Mouse (Mus musculus) frontal cortex, postnatal 10 days (tissue): ENCODE results near the gene Tdo2.

Source experiments
- DNase-seq, 2 experiments: peaks; one replicate each; pipeline ENCODE4 v3.0.0; 2022; ENCODE audit warnings: low spot score in 2 of 2, mixed read lengths in 1 of 2

Tdo2 gene

DNA sequence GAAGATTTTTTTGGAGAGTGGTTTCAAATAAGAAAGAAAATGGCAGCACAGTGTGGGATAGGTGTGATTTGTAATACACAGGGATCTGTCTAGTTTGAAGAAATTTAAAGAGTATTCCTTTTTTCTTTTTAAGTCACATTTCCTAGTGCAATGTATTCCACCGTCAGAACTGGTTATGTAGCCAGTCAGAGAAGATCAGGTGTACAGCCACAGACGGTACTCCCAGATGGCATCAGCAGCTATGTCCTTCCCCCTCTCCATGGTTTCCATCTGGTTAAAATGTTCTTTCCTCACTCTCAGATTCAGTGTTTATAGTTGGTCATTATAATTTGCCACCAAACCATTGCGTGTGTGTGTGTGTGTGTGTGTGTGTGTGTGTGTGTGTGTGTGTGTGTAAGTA is 32.9 kb downstream of the Tdo2 start:
- DNase-seq: no peak

DNA sequence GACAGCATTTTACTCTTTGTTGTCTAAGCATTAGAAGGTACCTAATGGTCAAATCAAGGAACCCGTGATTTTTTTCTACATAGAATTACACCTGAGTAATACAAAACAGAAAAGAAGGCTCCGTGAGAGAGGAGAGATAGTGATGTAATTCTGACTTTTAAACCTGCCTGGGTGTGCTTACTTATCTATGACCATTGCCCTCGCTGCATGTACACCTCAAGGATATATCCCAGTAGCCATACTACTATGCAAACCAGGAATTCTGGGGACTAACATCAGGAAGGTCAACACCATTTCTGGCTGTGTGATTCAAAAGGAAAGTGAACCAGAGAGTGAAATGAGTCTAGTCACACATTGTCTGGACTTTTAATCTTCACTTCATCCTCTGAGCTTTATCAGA is 33.7 kb downstream of the Tdo2 start:
- DNase-seq: no peak

DNA sequence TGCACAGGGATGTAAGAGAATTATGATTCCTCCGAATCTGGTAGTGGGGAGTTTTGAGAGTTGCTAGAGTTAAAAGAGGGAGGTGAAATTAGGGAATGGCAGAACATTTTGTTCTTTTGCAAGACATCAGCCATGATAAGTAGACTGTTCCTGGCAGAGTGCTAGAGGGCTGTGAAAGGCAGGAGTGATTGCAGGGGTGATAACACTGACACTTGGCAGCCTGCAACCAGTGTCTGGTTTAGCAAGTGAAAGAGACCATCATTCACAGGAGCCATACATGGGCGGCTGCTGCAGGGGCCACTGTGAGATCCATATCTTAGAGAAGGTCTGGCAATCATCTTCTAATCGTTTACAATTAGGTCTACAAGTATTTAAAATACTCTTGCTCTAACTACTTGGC is 37.1 kb downstream of the Tdo2 start:
- no peak for DNase-seq

DNA sequence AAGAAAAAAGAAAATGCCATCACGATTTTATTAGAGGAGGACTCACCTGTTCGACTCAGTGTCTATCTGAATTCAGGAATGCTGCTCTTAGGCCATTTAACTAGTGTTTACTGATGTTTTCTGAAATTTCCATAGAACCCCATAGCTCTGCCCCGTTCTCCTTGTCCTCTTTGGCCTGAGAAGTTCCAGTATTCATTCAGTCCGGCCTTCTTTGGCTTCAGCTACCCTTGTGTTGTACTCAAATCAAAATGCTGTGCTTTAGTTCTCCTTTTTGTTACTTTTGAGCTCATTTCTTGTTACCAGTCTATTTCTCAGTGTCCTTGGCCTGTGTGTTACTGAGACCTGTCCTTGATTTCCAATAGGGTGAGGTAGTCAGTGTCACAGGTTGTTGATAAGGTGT is 42.7 kb downstream of the Tdo2 start:
- DNase-seq: no peak

DNA sequence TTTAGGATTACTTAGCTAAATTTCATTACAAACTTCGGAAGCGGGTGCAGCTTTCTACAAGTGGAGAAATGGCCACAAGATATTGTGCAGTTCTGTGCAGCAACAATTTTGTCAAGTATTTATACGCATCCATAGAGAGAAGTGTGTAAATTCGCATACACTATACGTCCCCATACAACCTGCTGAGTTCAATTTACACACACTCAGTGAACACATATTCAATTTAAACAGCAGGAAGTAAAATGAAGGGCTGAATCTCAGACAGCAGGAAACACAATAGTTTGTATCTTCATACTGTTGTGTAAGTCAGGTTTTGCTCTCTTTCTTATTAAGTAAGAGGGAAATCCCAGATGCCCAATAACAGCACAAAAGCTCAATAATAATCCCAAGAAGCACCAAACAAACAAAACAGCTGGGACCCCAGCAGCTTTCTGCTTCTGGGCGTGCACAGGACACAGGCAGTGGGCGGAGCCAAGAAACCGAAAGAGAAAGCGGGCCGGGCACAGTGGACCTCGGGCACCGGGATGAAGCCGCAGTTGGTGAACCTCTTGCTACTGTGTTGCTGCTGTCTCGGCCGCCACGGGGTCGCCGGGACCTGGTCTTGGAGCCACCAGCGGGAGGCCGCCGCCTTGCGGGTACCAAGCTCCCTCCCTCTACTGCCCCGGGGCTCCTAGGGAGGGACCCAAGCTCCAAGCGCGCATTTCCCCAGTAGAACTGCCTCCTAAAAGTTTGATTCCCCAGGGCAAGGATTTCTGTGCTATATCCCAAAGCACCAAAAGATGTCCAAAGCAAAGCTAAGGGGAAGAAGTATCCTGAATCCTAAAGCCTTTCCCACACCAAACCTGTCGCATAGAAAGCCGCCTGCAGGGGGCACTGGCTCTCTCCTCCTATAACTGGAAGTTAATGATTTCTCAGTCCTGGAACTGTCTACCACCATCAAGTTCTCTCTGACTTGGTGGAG is 43.6 kb downstream of the Tdo2 start, which contains the start of gene Ctso:
Ctso (plus strand) TSS at position 461 of the 961 bp plus-strand sequence.
- peak; percentile 57 to 82 for DNase-seq

DNA sequence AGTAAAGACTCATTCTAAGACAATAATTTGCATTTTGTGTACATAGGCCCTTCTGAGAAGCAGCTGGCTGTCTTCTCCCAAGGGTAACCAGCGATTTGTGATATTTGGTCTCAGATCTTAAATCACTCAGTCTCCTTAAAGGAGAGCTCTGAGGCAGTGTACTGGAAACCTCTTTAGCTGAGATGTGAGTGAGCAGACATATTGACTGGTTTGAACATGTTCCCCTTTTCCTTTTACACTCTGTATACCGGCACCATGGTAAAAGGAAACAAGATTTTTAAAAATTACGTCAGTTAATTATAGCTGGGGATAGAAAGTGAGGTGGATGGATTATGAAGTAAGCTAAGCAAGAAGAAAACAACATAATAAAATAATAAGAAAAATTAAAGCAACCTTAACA is 44.3 kb downstream of the Tdo2 start:
- DNase-seq: no peak

DNA sequence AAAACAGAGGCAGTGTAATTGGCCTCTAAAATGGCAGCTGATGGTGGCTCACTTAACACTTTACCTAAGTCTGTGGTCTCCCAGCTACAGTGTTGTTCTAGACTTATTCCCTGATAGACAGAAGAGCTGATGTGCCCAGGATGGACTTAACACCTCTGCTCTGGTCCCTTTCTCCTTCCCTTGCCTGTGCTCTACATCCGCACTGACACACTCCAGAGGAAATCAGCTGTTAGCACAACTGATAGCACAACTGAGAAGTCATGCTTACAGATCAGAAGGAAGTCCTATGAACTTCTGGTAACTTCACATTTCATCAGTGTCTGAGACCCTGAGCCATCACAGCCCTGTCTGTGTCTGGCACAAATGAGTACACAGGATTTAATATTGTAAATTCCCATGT is 46.9 kb downstream of the Tdo2 start:
- no peak for DNase-seq

DNA sequence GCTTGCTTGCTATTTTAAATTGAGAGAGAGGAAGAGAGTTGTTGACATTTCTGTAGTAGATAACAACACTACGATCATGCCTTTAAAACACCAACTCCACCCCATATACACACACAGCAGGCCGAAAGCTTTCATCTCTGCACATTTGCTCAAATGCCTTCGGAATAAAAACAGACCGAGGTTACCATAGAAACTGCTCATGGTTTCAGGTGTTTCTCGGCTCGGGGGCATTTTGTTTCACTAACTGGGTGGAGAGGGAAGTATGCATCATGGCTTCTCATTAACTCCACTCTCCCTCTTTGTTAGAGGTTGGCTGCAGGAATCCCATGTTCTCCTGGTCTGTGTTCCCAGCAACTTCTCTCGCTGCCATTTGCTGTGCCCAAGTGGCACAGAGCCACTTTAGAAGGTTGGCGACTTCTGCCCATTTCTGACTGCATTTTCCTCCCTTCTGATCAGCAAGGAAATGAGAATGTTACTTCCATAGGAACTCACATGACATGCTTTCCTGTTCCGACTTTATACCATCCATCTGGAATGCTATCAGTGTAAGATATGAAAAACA is 49.2 kb downstream of the Tdo2 start:
- no peak for DNase-seq

DNA sequence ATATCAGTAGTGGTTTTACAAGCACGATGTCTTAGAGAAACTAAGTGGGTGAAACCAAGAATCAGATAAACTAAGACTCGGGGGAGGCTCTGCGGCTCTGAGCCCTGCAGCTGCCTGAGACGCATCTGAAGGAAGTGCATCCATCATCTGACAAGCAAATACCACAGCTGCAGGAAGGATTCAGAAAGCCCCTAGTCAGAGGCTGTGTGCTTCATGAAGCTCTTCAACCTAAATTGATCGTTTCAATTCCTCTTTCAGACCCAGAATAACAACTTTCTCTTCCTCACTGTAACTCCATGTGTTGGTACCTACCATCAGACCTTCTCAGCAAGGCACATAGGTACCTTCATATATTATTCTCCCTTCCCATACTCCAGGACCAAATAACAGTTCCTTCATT is 50.1 kb downstream of the Tdo2 start:
- DNase-seq: no peak

DNA sequence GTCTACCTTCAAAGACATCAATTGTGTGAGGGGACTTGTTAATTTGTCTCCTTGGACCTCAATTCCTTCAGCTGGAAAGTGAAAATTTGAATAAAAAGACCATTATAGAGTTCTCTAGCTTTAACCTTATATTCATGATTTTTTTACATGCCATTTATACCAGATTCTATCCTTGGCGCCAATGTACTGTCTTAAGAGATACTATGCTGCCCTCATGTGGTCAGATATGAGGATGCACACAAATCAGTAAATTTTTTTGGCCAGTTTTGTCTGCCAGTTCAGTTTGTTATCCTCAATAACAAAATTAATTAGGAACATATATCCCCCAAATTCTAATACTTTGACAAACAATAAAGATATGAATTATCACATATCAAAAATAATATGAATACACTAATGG is 51.1 kb downstream of the Tdo2 start:
- DNase-seq: peak in 1 of 2 experiments; percentile 42

DNA sequence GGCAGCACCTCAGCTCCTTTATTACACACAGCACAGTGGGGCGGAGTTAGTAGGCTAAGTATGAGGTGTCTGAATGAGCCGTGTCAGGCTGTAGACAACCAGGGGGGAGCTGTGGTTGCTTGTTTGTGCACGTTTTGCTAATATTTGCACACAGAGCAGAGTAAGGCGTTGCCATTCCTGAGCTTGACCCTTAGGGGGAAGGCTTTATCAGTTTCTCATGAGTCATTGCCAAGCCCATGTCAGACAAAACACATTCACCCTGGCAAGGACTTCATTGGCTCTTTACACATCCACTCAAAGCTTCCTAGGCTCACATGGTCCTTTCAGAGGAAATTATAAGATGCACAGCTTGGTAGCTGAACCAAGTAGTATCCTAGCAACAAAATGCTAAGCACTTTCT is 53.1 kb downstream of the Tdo2 start:
- DNase-seq: no peak

DNA sequence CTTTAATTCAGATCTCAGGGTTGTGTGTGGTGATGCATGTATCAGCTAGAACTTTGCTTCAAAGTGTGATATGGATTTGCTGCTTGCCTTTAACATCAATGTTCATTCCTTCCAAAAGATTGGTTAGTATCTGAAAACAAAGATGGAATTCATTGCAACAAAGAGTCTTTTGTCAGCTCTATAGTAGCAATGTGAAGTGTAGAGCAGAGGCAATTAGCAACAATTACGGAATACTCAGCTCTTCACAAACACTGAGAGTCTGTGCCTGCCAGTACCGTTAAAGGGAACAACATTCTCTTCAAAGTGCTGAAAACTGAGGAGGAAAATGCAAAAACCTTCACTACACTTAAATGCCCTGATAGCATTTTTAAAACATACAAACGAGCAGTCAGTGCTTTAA is 56.3 kb downstream of the Tdo2 start:
- DNase-seq: no peak

DNA sequence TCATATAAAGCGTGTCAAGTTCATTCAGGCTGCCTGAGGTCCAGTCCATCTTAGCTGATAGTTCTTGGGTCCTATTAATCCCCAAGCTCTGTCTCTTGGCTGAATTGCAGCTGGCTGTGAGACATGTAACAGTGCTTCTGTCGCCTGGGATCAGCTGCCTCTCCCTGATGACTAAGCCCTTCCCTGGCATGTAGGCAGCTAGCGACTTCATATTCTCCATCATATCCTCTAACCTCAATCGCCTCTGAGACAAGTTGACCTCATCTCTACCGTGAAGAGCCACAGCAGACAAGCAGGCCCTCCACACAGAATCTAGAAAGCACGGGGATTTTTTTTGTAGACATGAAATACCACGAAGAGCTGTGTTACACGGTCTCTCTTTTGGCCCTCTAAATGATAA is 57.8 kb downstream of the Tdo2 start:
- no peak for DNase-seq

DNA sequence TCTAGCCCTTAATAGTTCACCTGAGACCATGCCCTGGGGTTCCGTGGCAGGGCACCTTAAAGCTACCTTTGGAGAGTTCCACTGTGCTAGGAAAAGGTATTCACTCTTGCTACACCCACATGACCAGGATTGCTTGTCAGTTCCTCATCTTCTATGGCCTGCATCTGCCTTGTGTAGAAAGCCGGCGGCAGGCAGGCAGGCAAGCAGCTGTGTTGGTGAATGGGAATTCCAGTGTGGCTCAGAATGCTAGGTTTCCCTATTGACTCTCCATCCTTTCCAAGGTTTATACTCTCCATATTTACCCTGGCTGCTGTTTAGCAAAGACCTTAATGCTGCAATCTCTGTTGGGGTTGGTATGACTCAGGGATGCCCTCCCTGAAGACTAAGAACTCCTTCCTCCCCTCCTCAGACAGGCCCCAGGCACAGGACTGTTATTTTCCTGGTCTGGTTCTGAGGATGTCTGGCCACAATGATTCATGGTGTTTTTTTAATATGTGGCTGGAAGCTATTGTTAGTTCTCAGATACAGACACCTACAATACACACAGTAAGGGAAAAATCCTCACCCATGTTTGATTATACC is 58.6 kb downstream of the Tdo2 start:
- DNase-seq: no peak

DNA sequence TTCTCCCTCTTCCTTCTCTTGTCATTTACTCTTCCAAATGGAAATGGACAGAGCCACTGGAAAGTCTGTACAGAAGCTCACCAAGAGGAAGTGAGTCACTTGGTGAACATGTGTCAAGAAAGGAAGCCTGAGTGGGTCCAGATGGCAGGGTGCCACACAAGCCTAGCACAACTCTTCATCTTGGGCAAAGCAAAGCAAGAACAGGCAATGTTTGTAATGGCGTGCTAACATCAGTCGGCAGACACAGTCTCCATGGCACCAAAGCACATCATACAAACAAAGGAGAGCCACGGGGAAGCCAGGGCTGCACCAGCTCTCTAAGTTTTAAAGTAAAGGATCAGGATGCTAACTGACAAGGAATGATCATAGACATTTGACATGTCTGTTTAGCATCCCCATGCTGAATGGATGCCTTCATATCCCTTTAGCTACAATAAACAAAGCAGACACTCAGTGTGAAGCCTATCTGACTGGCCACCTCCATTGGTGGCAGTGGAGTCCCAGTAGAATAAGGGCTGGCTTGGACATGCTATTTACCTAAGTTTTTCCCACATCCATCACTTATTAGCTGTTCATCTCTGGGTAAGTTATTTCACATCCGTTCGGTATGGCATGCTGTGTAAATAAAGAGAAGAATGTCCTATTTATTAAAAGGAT is 59.8 kb downstream of the Tdo2 start:
- DNase-seq: no peak

DNA sequence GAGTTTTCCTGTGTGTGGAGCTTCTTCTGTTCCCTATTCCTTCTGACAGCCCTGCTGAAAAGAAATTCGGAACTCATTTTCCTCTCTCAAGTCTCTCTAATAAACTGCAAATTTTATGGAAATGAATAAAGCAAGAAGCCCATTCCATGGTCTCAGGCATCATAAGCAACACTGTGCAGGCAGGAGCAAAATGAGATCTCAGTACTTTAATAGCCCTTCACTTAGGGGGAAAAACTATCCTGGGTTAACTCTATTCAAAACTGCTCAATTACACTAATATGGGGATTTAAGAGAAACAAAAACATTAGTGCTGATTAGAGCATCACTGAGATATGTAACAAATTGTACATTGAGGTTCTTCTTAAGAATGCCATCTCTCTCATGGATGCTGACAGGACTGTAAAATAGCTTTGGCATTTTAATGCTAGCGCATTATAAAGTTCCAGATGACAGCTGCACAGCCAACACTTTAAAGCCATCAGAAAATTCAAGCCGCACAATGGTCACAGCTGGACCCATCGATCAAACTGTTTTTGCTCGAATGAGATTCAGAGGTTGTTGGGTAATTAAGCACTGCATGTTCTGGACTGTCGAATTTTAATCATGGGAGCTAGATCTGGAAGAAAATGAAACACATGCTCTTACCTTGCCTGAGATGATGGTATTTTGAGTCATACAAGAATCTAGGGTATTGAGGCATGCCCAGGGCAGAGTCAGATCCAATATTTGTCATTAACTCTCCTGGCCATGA is 65.5 kb downstream of the Tdo2 start:
- no peak for DNase-seq
